Mouse (Mus musculus) bone marrow macrophage, adult 2 months (primary cell): ENCODE measurements around the gene Plpp2. TPM values are rescaled to one million over a fixed set of nuclear protein-coding genes. Genes with fewer than 3 reads are reported as not detected.

Experiments used
- H3K27ac ChIP-seq: 2 replicates; pipeline ENCODE4 v1.5.1; 2012; ENCODE audit warnings: low read depth, low read length; ENCODE audit not compliant: insufficient read depth
- H3K4me1 ChIP-seq: 2 replicates; pipeline ENCODE4 v1.6.1; 2012; ENCODE audit warnings: low read length; ENCODE audit not compliant: control insufficient read depth, insufficient read depth
- H3K4me3 ChIP-seq: 2 replicates; pipeline ENCODE4 v1.5.1; 2012; ENCODE audit warnings: mild to moderate bottlenecking, low read length, moderate library complexity; ENCODE audit not compliant: insufficient read depth
- CTCF ChIP-seq: IDR thresholded peaks from 2 replicates; pipeline ENCODE4 v1.5.1; 2012; ENCODE audit warnings: low read depth, mild to moderate bottlenecking, low read length, moderate library complexity
- POLR2A ChIP-seq: IDR thresholded peaks from 2 replicates; pipeline ENCODE4 v1.6.1; 2012; ENCODE audit warnings: mild to moderate bottlenecking, low read depth, low read length, borderline replicate concordance
- polyA plus RNA-seq: library from polyadenylated mRNA; stranded (reverse); fragments of >200 nt; gene quantifications from 2 replicates; pipeline ENCODE4 v1.2.4, GENCODE M21; 2012; ENCODE audit not compliant: missing spikeins, insufficient read depth, insufficient read length

The Plpp2 gene
- polyA plus RNA-seq, 1 experiment = 16.9 TPM

- TF ChIP-seq POLR2A (no peak), CTCF (no peak)
- peak overlapping the region; percentile 90 for H3K4me3 ChIP-seq
- H3K27ac ChIP-seq = no peak overlapping the region
- peaks cover 16% of the 10 kb centered on the region for H3K4me1 ChIP-seq
These were observed 918 bp downstream of the Plpp2 start for GRCm38 (mm10) chr10:79532678-79533077.

- TF ChIP-seq POLR2A (no peak), CTCF (no peak)
- no peak overlapping the region for H3K27ac ChIP-seq
- H3K4me3 ChIP-seq = no peak overlapping the region
- H3K4me1 ChIP-seq = peaks cover 16% of the 10 kb centered on the region
These were observed 2.0 kb downstream of the Plpp2 start for GRCm38 (mm10) chr10:79531593-79531992.

- Histone ChIP-seq H3K27ac (no peak overlapping the region), H3K4me1 (peaks cover 10% of the 10 kb centered on the region), H3K4me3 (no peak overlapping the region)
- TF ChIP-seq CTCF = no peak
- TF ChIP-seq POLR2A = no peak
These were observed 2.9 kb downstream of the Plpp2 start for GRCm38 (mm10) chr10:79530721-79531120.

- TF ChIP-seq POLR2A = no peak
- TF ChIP-seq CTCF = no peak
- Histone ChIP-seq H3K27ac (no peak overlapping the region), H3K4me3 (no peak overlapping the region), H3K4me1 (peaks cover 6% of the 10 kb centered on the region; the same call in 1 of the 2 replicates)
These were observed 3.4 kb downstream of the Plpp2 start for GRCm38 (mm10) chr10:79530241-79530640.

GRCm38 (mm10) chr10:79528081-79528480 is 5.5 kb downstream of the Plpp2 start:
- peaks cover 3% of the 10 kb centered on the region; the same call in 1 of the 2 replicates for H3K4me1 ChIP-seq
- H3K27ac ChIP-seq = no peak overlapping the region
- TF ChIP-seq POLR2A (no peak), CTCF (no peak)
- H3K4me3 ChIP-seq = no peak overlapping the region

GRCm38 (mm10) chr10:79527453-79527845 is 6.1 kb downstream of the Plpp2 start:
- TF ChIP-seq POLR2A (no peak), CTCF (no peak)
- Histone ChIP-seq H3K27ac (no peak overlapping the region), H3K4me3 (no peak overlapping the region), H3K4me1 (no peaks in the 10 kb centered on the region)

GRCm38 (mm10) chr10:79526661-79527452 is 6.7 kb downstream of the Plpp2 start:
- H3K4me3 ChIP-seq = no peak overlapping the region
- TF ChIP-seq POLR2A (no peak), CTCF (no peak)

GRCm38 (mm10) chr10:79525456-79526325 is 7.9 kb downstream of the Plpp2 start:
- no peaks in the 10 kb centered on the region for H3K4me1 ChIP-seq
- H3K4me3 ChIP-seq = no peak overlapping the region
- no peak for TF ChIP-seq POLR2A
- TF ChIP-seq CTCF = no peak
- no peak overlapping the region for H3K27ac ChIP-seq

More at GRCm38 (mm10) chr10:79526661-79527452, 6.7 kb downstream of the Plpp2 start:
- Histone ChIP-seq H3K27ac (no peak overlapping the region), H3K4me1 (no peaks in the 10 kb centered on the region)

- Histone ChIP-seq H3K4me3 (no peak overlapping the region), H3K27ac (no peak overlapping the region), H3K4me1 (no peaks in the 10 kb centered on the region)
- TF ChIP-seq POLR2A (no peak), CTCF (no peak)
These were observed 9.2 kb downstream of the Plpp2 start for GRCm38 (mm10) chr10:79524433-79524832.

- H3K27ac ChIP-seq = peak overlapping the region; percentile 15; the same call in 1 of the 2 replicates
- TF ChIP-seq POLR2A (no peak), CTCF (no peak)
- peak overlapping the region; percentile 16 for H3K4me3 ChIP-seq
- H3K4me1 ChIP-seq = peaks cover 10% of the 10 kb centered on the region
These were observed 26.9 kb downstream of the Plpp2 start for GRCm38 (mm10) chr10:79506709-79507108.
